Mouse (Mus musculus): ENCODE results near the gene Ifih1. TPM values are rescaled to one million over a fixed set of nuclear protein-coding genes. Genes with fewer than 3 reads are reported as not detected.

The Ifih1 gene
- 2.3 and 2.7 TPM in 2 replicates for polyA plus RNA-seq (2021; fragmentation: Nextera tagmentation)
- long read RNA-seq, experiment 1, full-length matches to known transcripts: 2 of 12 reads
- long read RNA-seq, experiment 1, partial matches to known transcripts: 4 of 12 reads
- long read RNA-seq, experiment 1, other reads (novel, unspliced or antisense): 6 of 12 reads
- long read RNA-seq, experiment 2, partial matches to known transcripts: 4 of 10 reads
- long read RNA-seq, experiment 2, other reads (novel, unspliced or antisense): 5 of 10 reads

DNA sequence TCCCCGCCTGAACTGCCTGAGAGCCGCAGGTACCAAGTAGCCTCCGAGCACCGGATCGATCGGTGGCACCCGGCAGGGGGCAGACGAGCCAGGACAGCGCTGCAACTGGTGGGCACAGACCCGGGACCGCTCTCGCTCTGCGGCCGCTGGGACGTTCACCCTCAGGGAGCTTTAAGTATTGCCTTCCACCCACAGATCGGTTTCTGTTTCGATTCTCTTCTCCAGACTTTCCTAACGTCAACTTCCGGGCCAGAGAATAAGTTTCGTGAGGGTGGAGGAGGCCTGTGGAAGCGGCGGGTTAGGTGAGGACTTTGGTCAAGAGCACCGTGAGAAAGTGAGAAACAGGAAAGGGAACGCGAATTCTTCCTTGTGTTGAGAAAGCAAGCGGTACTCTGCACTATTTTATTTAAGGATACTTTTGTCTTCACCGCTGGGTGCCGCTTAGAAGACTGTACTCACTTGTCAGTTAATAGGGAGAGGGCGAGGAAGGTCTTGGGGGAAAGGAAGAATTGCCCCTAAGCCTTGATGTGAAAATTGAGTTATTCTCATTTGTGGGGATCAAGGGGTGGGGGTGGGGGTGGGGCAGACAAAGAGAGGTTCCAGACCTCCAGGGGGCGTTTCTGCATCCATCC lies at the start of gene Ifih1:
TSS of gene Ifih1 (minus strand) at position 242 of the 632 bp plus-strand sequence.

GRCm38 (mm10) chr2:62664135-62664670 lies 18.1 kb upstream of the Ifih1 start, which contains the start of gene Gca:
Gene Gca, plus strand, starts transcription at chr2:62664285.

DNA sequence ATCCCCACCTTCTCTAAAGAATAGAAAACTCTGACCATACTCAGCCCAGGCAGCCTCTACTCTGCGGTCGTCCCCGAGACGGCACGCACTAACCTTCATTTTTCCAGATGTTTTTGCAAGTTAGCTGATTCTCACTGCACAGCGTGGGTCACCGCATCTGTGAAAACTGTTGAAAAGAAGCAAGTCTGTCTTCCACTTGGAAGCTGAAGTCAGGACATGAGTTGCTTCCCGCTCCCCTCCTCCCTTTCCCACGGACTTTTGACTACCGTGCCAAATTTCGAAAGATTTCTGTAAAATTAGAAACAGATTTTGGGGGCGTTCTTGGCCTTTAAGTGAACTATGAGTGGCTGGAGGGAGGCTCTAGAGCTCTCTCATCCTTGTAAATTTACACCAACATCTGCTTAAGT lies 72.3 kb downstream of the Ifih1 start, which contains the start of gene Fap:
TSS of gene Fap (minus strand) at position 323 of the 407 bp plus-strand sequence.

Other genes with a start within 250 kb of the Ifih1 start
- gene Dpp4, start 234.0 kb downstream of the Ifih1 start, polyA plus RNA-seq (2021; fragmentation: Nextera tagmentation): 1.1 and 1.2 TPM in 2 replicates
- gene Gcg, start 162.6 kb downstream of the Ifih1 start, polyA plus RNA-seq (2021; fragmentation: Nextera tagmentation): 0.13 TPM in 1 of 2 replicates, not detected in the other
- 1.2 and 2.5 TPM in 2 replicates for gene Fap, start 72.2 kb downstream of the Ifih1 start, polyA plus RNA-seq (2021; fragmentation: Nextera tagmentation)
- 9.9 and 11.6 TPM in 2 replicates for gene Gca, start 18.0 kb upstream of the Ifih1 start, polyA plus RNA-seq (2021; fragmentation: Nextera tagmentation)